Mouse (Mus musculus): ENCODE measurements around the gene Atxn2l. TPM values are rescaled to one million over a fixed set of nuclear protein-coding genes. Genes with fewer than 3 reads are reported as not detected.
A peak's percentile ranks its signal among the peaks of the same experiment; 100 is the strongest.
"Not testable (repeated sequence)": the region's sequence is repeated elsewhere in the genome, so short reads cannot be mapped to it uniquely, and the experiment has no call there.

Atxn2l gene
- total RNA-seq, 2 experiments from 2014 or later: 164 to 165 TPM

DNA sequence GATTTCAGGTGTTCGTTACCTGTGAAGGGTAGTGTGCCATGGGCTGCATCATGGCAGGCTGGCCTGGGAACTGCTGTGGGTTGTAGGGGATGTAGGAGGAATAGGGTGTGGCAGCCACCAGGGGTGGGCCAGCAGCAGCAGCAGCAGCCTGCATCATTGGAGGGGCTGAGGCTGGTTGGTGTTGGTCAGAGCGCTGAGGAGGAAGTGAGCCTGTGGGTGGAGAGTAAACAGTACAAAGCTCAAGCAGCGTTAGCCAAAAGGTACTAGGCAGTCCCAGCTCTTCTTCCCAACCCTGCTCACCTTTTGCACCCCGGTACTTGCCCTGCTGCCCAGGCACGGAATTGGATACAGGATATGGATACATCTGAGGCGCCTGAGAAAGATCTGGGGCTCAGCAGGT is 9.1 kb downstream of the Atxn2l start:
- intact Hi-C loops (cut with DNase I): no loop called here
- no peak for DNase-seq

DNA sequence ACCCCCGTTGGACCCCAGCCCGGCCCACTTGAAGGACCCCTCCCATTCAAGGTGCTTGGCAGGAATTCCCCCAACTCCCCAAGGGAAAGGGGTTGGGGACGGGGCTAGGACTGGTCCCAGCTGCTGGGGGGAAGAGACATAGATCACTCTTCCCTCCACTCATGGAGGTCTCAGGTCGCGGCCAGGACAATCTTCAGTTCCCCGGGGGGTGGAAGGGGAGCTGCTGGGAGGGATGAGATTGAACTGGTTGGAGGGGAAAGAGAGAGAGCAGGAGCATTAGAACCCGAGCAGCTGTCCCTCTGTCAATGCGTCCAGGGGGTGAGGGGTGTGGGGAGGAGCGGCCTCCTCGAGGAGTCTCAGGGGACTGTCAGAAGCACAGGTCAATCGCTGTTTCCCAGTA is 11.3 kb downstream of the Atxn2l start:
- DNase-seq: peak; percentile 45
- intact Hi-C loops (cut with DNase I): no loop called here

DNA sequence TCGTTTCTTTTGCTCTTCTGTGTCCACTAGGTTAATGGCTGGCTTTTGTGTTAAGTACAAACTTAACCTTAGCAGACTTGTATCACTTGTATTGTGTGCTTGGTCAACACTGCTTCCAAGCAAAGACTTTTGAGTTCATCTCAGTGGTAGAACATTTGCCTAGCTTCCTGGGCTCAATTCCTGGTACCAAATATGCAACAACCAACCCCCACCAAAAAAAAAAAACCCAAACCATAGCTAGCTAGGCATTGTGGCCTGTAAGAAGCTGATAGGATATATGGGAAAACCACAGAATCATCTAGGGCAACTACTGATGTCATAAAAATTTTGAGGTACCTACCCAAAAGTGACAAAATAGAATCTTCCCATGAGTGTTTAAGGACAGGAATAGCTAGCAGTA is 12.2 kb downstream of the Atxn2l start:
- DNase-seq: no peak
- intact Hi-C loops (cut with DNase I): no loop called here

DNA sequence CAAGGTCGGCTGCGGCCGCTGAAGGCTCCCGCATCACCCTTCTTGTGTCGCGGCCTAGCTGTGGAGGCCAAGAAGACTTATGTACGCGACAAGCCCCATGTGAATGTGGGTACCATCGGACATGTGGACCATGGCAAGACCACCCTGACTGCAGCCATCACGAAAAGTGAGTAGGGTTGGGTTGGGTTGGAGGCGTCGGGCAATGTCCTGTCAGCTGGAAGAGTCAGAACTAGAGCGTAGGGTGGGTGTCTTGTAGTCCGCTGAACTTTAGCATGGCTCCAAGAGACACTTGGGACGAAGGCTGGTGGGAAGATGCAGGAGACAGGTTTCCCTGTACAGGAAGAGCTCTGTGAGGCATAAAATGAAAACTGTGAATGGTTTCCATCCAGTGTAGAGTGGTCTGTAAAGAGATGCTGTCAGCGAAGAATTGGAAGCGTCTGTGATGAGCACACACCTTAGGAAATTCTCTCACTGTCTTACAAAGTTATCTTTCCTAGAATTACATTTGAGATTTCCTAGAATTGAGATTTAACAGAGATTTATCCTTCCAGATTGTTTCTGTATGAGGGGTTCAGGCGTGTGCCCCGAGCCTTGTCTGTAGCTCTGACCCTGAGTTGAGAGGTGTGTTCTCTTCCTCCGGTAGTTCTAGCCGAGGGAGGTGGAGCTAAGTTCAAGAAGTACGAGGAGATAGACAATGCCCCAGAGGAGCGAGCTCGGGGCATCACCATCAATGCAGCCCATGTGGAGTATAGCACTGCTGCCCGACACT is 15.4 kb downstream of the Atxn2l start:
- DNase-seq: not testable (repeated sequence)

DNA sequence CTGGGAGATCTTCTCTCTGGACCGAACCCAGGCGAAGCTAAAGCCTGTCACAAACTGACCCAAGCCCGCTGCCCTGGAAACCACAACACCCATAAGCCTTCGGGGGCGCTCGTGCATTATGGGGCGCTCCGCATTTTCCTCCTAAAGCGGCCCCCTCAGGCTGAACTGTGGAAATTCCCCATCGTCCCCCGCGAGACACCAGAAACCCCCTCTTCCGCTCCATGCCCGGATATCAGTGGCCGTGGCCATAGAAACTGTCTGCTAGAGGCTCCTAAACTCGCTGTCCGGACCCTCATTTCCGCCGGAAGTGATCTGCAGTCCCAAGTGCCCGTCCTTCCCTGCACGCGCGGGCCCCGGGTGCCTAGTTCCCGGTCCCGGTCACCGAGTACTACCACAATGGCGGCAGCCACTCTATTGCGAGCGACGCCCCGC is 16.2 kb downstream of the Atxn2l start, which contains the start of gene Tufm:
Gene Tufm (plus strand): TSS at position 310 of the 432 bp plus-strand sequence.
- intact Hi-C loops (cut with DNase I): no loop called here
- DNase-seq: peak; percentile 97

More for the DNA sequence above, 15.4 kb downstream of the Atxn2l start:
- intact Hi-C loops (cut with DNase I): not testable (repeated sequence)

DNA sequence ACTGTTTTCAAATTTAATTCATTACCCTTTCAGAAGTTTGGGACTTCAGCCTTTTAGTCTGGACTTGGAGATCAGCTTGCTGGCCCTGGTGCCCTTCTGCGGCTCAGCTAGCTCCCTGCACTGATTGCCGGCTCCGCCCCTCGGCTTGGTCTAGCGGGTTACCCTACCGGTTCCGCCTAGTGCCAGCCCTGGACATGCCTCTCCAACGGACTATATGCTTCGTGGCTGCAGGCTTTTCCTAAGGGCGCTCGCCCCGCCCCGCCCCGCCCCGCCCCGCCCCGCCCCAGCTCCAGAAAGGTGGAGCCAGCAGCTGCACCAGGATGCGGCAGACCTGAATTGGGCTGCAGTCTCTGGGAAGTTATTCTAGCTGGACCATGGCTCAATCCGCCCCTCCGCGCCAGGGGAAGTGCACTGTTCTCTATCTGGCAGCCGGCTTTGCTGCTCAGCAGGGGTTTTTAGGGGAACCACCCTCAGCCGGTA is 20.8 kb downstream of the Atxn2l start:
- intact Hi-C loops (cut with DNase I): no loop called here
- DNase-seq: peak; percentile 70

DNA sequence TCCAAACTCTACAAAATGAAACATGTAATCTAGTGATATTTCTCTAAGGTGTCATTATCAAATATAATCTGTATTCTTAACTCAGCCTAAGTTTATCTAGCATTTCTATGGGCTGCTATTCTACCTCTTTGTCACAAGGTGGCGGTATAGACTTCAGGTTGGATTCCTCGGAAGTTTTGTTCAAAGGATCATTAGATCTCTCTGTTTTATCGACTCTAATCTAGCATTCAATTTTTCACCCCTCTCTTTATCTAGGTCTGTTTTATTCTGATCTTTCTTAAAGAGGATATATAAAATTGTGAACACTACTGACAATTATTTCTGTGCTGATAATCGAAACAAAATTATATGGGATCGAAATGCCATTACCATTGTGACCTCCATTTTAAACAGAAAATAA is 21.5 kb downstream of the Atxn2l start:
- no peak for DNase-seq
- intact Hi-C loops (cut with DNase I): loop anchor here (2.0 kb wide), 1 partner anchor 47 kb away; no protein-coding TSS in a partner anchor

DNA sequence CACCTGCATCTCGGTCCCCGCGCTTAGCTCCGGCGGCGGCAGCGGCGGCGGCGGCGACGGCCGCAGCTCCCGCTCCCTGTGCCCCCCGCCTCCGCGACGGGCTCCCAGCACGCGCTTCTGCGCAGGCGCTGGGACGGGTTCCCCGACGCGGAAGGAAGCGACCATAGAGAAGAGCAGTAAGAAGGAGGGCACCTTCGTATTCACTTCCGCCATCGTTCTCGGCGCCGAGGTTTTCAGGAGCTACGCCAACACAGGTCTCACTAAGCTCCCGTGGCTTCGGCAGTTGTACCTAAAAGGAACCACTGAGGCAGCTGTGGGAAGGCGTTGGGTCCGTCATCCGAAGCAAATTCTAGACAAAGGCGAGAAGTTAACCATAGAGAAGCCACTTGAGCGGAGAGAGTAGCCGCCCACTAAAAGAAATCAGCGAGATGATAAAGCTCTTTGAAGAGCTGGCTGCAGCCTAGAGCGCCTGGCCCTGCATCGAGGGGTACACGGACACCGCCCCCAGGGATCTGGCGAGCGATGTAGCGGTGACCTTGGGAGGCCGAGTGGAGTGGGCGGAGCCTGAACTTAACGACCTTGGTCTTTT is 28.1 kb downstream of the Atxn2l start, which contains the start of gene Sh2b1:
Gene Sh2b1 (minus strand): TSS at position 432 of the 589 bp plus-strand sequence.
- DNase-seq: peak; percentile 94
- intact Hi-C loops (cut with DNase I): no loop called here

DNA sequence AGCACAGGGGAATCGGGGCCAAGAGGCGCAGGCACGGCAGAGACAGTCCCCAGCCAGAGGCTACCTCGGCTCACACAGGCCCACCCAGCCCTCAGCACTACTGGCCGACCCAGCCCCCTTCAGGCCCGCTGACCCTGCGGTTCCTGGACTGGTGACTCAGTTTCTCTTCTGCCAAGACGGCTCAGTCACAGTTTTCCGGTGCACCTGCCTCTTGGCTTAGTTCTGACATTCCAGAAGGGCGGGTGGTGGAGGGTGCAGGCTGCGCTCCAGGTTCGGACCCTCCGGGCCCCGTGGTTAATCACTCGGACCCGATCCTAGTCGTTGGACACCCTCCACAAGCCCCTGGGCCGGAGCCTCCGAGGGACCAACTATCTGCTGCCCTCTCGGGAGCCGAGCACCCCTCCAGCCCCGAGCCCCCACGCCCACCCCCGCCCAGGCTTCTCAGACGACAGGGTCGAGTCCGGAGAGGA is 28.7 kb downstream of the Atxn2l start:
- intact Hi-C loops (cut with DNase I): no loop called here
- DNase-seq: no peak

DNA sequence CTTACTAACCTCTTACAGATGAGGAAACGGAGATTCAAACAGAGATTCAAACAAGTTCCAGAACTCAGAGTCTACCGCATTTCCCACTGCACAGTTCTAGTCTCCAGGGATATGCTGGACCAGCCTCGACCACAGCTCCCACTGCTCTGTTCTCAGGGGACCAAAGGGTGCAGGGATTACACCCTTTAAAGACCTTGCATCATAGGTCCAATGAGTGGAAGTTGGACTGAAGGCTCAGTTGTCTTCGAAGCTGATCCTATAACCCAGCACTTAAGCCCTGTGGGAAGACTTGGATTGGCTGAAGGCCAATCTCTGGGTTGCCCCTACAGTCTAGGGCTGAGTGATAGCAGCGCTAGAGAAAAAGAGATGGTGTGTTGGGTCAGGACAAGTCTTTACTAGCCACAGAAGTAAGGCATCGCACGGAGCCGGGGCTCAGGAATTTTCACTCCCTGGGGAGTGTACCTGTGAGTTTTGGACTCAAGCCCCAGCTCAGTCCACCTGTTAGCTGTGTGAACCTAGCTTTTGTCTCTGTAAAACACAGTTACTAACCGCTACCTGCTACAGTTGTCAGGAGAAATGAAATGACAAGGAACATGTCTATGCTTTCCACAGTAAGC is 29.7 kb downstream of the Atxn2l start:
- no peak for DNase-seq
- intact Hi-C loops (cut with DNase I): no loop called here

DNA sequence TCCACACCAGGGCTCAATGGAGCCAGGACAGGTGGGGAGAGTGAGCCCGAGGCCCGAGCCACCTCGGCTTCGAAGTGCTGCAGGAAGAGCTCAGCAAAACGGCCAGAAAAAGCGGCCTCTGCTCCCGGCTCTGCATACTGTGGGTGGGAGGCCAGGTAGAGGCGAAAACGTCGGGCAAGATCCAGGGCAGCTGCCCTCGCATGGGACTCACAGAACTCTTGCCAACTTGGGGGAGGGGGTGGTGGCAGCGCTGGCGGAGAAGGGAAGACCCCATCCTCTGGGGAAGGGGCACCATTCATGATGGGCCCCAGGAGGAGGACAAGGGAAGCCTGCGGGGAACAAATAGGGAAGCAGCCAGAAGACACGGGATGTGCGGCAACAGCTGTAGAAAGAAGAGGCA is 30.5 kb downstream of the Atxn2l start:
- intact Hi-C loops (cut with DNase I): no loop called here
- DNase-seq: no peak

DNA sequence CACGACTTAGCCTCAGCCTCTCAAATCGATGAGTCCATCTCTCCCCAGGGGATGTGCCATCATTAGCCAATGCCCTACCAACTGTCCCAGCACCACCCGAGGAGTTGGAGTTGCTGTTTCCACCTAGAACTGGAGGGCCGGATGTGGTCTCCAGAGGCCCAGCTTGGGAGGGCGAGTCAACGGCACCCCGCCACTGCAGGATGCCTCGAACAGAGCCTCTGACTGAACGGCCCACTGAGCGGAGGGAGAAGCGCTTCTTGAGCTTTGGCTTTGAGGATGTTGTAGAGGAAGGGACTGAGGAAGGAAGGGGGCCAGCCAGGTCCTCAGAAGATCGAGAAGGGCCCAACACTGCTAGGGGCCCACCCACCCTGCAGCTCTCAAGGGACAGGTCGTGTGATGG is 30.9 kb downstream of the Atxn2l start:
- intact Hi-C loops (cut with DNase I): no loop called here
- no peak for DNase-seq

DNA sequence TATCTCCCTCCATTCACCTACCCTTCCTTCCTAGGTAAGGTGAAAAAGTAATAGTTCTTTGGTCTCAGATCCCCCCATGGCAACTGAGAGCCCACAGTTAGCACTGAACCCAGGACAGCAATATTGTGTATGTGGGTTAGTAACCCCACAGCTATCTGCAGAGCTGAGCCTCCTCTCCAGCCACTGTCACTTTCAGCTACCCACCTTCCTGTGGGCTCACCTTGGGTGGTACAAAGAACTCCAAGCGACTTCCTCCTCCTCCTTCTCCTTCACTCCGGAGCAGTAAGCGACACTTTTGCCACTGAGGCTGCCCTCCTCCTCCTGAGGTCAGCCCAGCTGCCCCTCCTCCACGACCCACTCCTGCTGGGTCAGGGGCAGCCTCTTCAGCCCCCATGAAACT is 31.4 kb downstream of the Atxn2l start:
- intact Hi-C loops (cut with DNase I): no loop called here
- no peak for DNase-seq

DNA sequence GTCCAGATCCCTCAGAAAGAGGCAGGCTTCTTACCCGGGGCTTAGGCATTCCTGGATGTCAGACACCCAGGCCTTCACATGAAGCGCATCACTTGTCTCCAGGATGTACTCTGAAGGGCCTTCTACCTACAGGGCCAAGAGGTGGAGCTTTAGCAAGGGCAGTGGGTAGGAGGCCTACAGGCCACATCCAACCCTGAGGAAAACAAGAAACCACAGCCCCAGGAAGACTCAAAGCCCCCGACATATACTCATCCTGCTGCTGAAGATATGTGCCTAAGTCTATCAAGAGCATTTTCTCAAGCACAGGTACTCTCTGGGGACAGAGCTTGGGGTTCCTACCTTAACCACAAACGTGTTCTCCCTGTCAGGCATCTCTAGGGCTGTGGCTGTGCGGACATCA is 31.9 kb downstream of the Atxn2l start:
- no peak for DNase-seq
- intact Hi-C loops (cut with DNase I): no loop called here

DNA sequence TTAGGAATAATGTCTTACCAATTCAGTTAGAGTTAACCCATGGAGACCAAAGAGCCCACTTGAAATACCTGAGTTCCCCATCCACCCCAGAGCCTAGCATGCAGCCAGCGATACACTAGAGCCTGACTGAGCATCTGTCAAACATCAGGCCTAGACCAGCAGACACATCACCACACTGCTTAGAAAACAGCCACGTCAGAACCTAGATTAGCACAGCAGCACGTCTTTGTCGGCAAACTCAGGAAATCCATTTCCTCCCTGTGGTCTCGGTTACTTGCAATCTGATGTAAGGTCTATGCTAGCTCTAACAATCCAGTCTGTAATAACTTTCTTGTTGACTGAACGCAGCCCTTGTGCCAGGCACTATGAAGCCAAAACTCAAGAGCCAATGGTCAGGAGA is 33.2 kb downstream of the Atxn2l start:
- DNase-seq: no peak
- intact Hi-C loops (cut with DNase I): no loop called here

DNA sequence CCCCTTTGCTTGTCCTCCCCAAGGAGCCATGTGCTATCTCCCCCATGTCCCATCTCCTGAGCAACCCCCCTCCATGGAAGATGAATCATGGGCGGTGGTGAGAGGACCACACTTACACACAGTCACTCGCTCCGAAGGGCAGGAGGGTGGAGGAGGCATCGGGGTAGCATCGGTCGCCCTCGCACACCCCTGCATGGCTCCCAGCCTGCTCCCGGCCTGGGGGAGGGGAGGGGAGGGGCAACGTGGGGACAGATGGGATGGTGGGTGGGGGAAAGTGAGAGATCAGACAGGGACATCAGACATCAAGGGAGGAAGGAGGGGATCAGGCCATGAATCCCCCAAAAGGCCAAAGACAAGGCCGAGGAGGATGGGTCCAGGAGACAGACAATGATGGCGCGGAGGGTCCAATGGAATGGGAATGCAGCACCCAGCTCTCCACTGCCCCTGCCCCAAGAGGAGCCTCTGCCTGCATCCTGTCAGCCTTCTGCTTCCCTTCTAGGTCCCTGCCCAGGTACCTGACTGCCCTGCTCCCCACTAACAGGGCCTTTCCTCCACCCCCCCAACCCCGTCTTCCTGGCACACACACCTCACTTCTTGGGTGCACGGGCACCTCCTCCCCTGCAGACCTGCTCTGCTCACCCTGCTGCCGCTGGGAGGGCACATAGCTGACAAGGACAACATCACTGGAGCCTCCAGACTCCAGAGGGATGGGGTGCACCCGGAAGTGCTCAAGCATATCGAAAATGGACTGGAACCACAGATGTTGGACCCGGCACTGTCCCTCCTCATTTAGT is 35.2 kb downstream of the Atxn2l start:
- intact Hi-C loops (cut with DNase I): no loop called here
- DNase-seq: no peak

DNA sequence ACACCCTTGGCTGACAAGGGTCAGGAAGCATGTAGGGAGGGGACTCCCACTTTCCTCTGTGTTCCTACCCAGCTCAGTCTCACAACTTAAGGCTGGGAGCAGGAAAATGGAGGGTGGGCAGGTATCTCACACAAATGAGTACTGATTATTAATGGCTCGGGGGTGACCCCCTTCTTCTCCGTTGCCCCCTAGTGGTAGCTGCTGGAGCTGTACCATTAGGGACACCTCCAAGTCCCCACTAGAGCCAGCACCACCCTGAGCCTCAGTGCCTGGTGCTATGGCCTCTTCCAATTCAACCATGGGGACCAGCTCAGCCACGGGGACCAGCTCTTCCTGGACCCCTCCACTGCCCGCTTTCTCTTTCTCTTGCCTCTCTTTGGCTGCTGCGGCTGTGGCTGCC is 36.0 kb downstream of the Atxn2l start:
- intact Hi-C loops (cut with DNase I): no loop called here
- DNase-seq: peak; percentile 41

DNA sequence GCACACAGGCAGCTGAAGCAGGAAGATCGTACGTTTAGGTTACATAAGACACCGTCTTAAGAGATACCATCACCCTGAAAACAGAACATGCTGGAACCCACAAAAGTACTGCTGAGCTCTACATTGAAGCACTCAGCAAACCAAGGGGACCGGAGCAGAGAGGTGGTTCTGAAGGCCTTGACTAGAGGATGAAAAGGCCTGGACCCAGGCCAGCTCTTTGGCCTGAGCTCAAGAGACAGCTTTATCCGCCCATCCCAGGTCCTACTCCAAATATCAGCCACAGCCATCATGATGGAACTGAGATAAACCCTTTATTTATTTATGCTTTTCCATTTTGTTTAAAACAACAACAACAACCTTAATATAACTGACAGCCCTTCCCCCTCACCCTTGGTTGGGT is 36.5 kb downstream of the Atxn2l start:
- intact Hi-C loops (cut with DNase I): no loop called here
- DNase-seq: no peak

DNA sequence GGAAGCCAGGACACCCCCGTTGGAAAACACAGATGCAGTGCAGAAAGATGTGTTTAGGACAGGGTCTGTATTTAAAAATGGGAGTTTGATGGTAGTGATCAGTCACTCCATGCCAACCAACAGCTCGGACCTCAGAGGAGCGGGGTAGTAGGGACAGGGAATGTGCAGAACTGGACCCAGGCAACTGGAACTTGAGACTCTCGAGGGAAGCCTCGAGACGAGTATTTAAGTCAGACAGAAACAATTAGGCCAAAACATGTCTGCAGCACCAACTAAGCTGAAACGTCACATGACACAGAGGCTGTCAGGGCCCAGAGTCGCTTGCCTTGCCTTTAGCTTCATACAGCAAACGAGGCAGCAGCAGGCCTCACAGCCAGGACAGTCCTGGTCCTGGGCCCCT is 37.1 kb downstream of the Atxn2l start:
- DNase-seq: no peak
- intact Hi-C loops (cut with DNase I): no loop called here

DNA sequence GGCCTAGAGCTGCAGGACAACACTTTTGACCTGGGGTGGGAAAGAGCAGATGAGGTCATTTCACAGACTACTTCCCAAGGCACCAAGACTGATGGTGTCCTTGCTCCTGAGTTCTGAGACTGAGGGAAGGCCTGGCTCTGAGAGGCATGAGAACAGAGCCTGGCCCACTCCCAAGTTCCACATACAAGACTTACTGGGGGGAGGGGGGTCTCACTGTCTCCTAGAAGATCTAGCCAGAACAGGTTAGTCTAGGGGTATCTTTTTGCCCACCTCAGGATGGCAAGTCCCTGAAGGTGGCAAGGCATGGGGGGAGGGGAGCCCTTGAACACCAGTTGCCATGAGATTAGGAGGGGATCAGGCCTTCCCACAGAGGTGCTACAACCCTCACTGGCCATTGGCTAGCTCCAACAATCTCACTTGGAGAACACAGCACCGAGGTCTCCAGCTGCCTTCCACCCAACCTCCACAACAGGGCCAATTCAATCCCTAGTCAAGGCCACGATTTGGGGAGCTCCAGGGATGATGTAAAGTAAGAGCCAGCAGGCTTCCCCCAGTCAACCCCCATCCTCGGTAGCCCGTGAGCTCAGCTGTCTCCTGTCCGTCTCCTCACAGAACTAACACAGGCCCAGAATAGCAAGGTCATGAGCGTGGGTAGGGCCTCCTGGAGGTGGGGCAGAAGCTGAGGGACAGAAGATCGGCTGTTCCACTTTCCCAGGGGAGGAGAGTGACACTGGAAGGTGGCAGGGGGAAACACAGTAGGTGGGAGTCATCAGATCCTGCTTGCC is 37.8 kb downstream of the Atxn2l start:
- intact Hi-C loops (cut with DNase I): no loop called here

More for the DNA sequence above, 37.8 kb downstream of the Atxn2l start:
- no peak for DNase-seq
